Comparison of ENCODE assay signal across 15 mouse cellular contexts in the genomic region with DNA sequence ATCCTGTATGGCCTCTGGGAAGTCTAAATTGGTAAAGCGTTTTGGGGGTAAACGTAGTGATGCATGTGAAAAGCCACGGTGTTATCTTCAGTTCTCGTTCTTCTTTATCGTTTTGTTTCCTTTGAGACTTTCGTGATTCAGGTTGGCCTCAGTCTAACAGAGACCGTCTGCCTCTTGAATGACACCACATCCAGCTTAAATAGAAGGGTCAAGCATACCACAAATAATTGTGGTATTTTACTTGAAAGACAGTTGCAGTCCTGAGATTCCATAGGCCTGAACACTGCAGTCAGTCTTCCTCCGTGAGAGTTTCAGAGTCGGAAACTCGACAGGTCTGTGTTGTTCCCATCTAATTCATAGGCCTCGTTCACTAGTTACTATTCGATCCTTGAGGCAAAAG.
"Had no signal": no experiment of that assay in that cellular context is flagged by ENCODE, and none has a peak within 500 bp of the region (broad histone marks: within the 10 kb centered on the region; RNA-seq: fewer than 3 reads in every experiment).

No protein-coding gene starts in this region.

- H3K27ac ChIP-seq: lung, embryonic 15.5 days; macrophage; midbrain, embryonic 13.5 days; midbrain, embryonic 15.5 days; neural tube, embryonic 12.5 days; stomach, embryonic 15.5 days; stomach, postnatal 0 days had no signal

- H3K4me3 ChIP-seq: lung, embryonic 15.5 days; megakaryocyte, embryonic 14.5 days; midbrain, embryonic 13.5 days; midbrain, embryonic 15.5 days; neural tube, embryonic 12.5 days; stomach, embryonic 15.5 days had no signal

- H3K27me3 ChIP-seq: lung, embryonic 15.5 days; megakaryocyte, embryonic 14.5 days; midbrain, embryonic 13.5 days; midbrain, embryonic 15.5 days; neural tube, embryonic 12.5 days; stomach, embryonic 15.5 days had no signal

- H3K4me1 ChIP-seq: lung, embryonic 15.5 days; megakaryocyte, embryonic 14.5 days; midbrain, embryonic 13.5 days; midbrain, embryonic 15.5 days; neural tube, embryonic 12.5 days; stomach, embryonic 15.5 days had no signal

- ATAC-seq: lung, postnatal 0 days; midbrain, embryonic 13.5 days; midbrain, embryonic 15.5 days had no signal

- H3K9me3 ChIP-seq: lung, embryonic 15.5 days; megakaryocyte, embryonic 14.5 days; midbrain, embryonic 13.5 days; midbrain, embryonic 15.5 days; neural tube, embryonic 12.5 days; stomach, embryonic 15.5 days had no signal

- DNase-seq: lung, adult 2 months; lung, postnatal 14 days; lung, postnatal 36 days; right cerebral cortex, postnatal 14 days; thymus, postnatal 14 days; thymus, postnatal 36 days had no signal
